Mouse (Mus musculus): Measurements from ENCODE around the gene Il5.

Gene Il5

GRCm38 (mm10) chr11:53720715-53721114 lies at the start of gene Il5:
Gene Il5, plus strand, starts transcription at chr11:53720794.
- DNase-seq (ENCODE audit: extremely low spot score, low read depth, low spot score): no peak

GRCm38 (mm10) chr11:53671414-53671813 lies 49.2 kb upstream of the Il5 start:
- DNase-seq (ENCODE audit: extremely low spot score, low read depth, low spot score): no peak

GRCm38 (mm10) chr11:53680141-53680540 lies 40.5 kb upstream of the Il5 start:
- DNase-seq (ENCODE audit: extremely low spot score, low read depth, low spot score): no peak

- DNase-seq (ENCODE audit: extremely low spot score, low read depth, low spot score): no peak
These were observed 38.9 kb upstream of the Il5 start for GRCm38 (mm10) chr11:53681686-53682085.

- no peak for DNase-seq (ENCODE audit: extremely low spot score, low read depth, low spot score)
These were observed 38.4 kb upstream of the Il5 start for GRCm38 (mm10) chr11:53682170-53682569.

GRCm38 (mm10) chr11:53682994-53683530 lies 37.5 kb upstream of the Il5 start:
- DNase-seq (ENCODE audit: extremely low spot score, low read depth, low spot score): no peak

GRCm38 (mm10) chr11:53691979-53692378 lies 28.6 kb upstream of the Il5 start:
- DNase-seq (ENCODE audit: extremely low spot score, low read depth, low spot score): no peak

GRCm38 (mm10) chr11:53698521-53698920 lies 22.1 kb upstream of the Il5 start:
- no peak for DNase-seq (ENCODE audit: extremely low spot score, low read depth, low spot score)

- DNase-seq (ENCODE audit: extremely low spot score, low read depth, low spot score): no peak
These were observed 21.2 kb upstream of the Il5 start for GRCm38 (mm10) chr11:53699351-53699750.

GRCm38 (mm10) chr11:53706236-53706933 lies 14.2 kb upstream of the Il5 start:
- DNase-seq (ENCODE audit: extremely low spot score, low read depth, low spot score): no peak

- DNase-seq (ENCODE audit: extremely low spot score, low read depth, low spot score): peak; percentile 28
These were observed 13.5 kb upstream of the Il5 start, which contains the start of gene Rad50 for GRCm38 (mm10) chr11:53706934-53707717. Gene Rad50, minus strand, starts transcription at chr11:53707319.

- DNase-seq (ENCODE audit: extremely low spot score, low read depth, low spot score): no peak
These were observed 12.9 kb upstream of the Il5 start for GRCm38 (mm10) chr11:53707718-53708009.

- no peak for DNase-seq (ENCODE audit: extremely low spot score, low read depth, low spot score)
These were observed 893 bp upstream of the Il5 start for GRCm38 (mm10) chr11:53719701-53720100.

- DNase-seq (ENCODE audit: extremely low spot score, low read depth, low spot score): no peak
These were observed 10.9 kb downstream of the Il5 start for GRCm38 (mm10) chr11:53731457-53731856.

GRCm38 (mm10) chr11:53732244-53732643 lies 11.7 kb downstream of the Il5 start:
- DNase-seq (ENCODE audit: extremely low spot score, low read depth, low spot score): no peak

- no peak for DNase-seq (ENCODE audit: extremely low spot score, low read depth, low spot score)
These were observed 13.2 kb downstream of the Il5 start for GRCm38 (mm10) chr11:53733824-53734223.

GRCm38 (mm10) chr11:53734431-53734830 lies 13.8 kb downstream of the Il5 start:
- no peak for DNase-seq (ENCODE audit: extremely low spot score, low read depth, low spot score)

GRCm38 (mm10) chr11:53734970-53735681 lies 14.5 kb downstream of the Il5 start:
- no peak for DNase-seq (ENCODE audit: extremely low spot score, low read depth, low spot score)

GRCm38 (mm10) chr11:53735682-53736245 lies 15.2 kb downstream of the Il5 start:
- DNase-seq (ENCODE audit: extremely low spot score, low read depth, low spot score): peak; percentile 77

- DNase-seq (ENCODE audit: extremely low spot score, low read depth, low spot score): peak; percentile 78
These were observed 16.4 kb downstream of the Il5 start for GRCm38 (mm10) chr11:53736771-53737572.

Data from hindlimb bud, embryonic 11.5 days (tissue).